Mouse (Mus musculus) telencephalon, adult 2 months (tissue): ENCODE measurements around the gene Sh3tc1.
A peak's percentile ranks its signal among the peaks of the same experiment; 100 is the strongest.

Source experiments
- DNase-seq: peaks from one replicate; pipeline ENCODE4 v3.0.0-alpha.2; 2011; ENCODE audit warnings: low read depth, low spot score

Sh3tc1 gene

DNA sequence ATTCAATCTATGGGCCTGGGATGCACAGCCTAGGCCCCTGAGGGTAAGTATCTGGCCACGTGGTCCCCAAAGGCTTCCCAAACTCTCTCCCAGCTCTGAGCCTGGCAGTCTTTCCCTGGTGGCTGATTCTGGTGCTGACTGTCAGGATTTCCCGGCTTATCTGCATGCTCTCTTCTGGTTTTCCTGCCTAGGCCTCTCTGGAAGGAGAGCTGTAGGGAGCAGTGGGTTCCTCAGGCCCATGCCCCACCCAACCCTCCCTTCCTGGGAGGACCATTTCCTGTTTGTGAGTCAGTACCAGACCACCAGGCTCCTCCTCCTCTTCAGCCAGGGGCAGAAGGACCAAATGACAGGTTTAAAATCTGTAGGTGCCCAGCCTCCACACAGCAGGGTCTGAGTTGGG, 17.1 kb downstream of the Sh3tc1 start:
- DNase-seq = no peak

DNA sequence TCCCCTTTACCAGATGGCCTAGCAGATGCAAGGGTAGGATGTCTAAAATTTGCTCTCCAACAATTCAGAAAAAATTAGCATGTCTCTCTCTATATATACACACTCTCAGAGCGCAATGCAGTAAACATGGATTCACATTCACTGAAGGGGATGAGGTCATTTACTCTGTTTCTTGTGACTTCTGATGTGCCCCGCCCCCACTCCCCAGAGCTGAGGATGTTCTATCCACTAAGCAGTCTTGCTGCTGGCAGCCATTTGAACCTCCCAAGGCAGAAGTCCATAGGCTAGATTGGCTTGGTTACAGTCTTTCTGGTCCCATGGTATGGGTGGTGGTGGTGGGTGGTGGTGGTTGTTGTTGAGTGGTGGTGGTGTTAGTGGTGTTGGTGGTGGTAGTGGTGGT, 17.9 kb downstream of the Sh3tc1 start:
- no peak for DNase-seq

DNA sequence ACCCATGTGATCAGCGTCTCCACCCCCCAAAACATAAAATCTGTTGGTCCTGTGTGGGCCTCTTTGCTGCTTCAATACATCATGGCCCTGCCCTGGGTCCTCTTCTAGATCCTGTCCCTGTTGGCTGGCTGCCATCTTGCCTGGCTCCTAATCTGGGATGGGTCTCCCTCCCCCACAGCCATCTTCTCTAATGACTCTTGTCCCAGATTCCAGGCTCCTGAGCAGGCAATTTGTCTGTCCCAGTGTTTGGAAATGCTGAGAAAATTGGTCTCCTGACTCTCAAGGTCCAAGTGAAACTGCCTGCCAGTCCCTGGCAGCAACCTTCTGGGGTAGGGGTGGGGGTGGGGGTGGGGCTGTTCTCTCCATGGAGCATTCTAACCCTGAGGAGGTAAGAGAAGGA, 19.9 kb downstream of the Sh3tc1 start:
- no peak for DNase-seq

DNA sequence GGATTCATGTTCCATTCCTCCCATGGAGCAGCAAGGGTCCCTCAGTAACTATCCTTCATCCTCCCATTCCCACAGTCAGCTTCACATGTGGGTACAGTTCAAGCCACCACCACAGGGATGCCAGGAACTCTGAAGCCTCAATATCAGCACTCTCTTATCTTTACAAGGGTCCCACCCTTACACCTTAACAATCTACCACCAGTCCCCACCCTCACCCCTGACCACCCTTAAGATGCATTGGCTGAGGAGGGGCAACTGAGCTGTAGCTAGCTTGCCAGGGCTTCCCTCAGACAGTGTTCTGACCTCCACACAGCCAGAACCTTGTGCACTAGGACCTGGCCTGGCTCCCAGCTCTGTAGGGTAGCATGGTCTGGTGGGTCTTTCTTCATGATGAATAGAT, 20.4 kb downstream of the Sh3tc1 start:
- no peak for DNase-seq

DNA sequence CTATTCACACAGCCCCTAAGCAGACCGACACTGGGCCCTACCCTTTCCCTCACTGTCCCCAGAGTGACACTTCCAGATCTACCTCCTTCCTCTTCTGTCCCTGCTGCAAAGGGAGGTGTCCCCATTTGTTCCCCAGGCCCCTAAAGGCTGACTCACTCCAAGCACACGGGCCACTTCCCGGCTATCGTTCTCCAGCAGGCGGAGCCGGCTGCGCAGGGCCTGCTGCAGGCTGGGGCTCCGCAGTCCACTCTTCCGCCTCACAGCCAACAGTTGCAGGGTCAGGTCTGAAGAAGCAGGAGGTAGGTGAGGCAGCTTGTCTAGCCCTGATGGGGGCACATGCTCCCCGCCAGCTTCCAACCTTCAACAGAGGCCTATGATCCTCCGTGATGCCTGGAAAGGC, 21.0 kb downstream of the Sh3tc1 start:
- no peak for DNase-seq

DNA sequence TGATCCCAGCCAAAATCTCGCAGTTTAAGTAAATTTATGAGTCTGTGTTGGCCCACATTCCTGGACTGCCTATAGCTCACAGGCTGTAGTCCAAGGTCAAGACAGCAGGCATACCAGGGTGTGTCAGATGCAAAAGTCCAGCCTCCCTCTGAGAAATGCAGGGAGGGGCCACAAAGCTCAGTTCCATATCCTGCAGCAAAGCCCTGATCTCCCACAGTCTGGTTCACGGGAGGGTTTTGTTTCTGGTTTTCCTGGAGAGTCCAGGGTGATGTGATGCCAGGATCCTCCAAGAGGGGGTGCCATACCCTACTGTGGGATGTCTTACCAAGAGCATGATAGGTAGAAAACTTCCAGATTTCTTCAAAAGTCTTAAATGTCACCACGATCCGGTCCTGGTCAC, 21.8 kb downstream of the Sh3tc1 start:
- DNase-seq = no peak

DNA sequence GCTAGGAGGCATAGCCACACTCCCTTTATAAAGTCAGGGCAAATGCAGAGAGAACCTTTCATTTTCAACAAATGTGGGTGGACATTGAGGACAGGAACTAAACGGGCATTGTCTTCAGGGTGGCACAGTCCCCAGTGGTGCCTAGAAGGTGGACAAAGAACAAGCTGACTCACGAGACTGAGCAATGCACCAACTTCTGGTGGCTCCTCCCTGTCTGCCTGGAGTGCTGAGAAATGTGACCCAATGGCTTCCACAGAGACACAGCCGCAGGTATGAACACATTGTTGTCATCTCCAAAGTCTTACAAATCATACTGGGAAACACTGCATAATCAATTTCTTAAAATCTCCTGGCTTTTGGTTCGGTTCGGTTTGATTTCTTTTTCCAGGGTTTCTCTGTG, 22.3 kb downstream of the Sh3tc1 start:
- no peak for DNase-seq

DNA sequence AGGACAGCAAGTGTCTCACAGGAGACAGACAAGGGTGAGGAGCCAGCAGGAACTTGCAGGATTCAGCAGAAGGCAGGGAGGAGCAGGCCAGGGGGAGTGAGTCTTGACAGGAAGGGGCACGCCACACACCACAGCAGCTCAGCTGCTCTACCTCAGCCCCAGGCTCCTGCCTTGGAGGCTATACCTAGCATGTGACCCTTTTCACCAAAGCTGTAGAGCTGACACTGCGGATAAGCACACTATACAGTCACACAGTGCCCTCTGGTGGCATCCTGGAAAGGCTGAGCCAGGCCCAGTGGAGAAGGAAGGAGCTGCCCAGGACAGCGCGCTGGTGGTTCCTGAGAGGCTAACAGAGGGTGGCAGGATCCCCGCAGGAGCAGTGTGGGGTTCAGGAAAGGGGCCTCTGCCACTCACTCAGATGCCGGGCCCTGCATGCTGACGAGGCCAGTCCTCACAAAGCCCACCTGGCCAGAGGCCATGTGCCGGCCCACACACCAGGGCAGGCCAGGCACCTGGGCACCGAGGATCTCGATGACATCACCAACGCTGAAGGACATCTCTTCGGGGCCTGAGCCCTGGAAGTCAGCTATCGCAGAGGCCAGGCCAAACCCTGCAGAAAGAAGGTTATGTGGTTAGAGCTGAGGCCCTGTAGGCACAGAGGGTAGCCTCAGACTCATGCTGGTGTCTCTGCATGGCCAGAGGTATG, 26.0 kb downstream of the Sh3tc1 start:
- peak; percentile 36 for DNase-seq

DNA sequence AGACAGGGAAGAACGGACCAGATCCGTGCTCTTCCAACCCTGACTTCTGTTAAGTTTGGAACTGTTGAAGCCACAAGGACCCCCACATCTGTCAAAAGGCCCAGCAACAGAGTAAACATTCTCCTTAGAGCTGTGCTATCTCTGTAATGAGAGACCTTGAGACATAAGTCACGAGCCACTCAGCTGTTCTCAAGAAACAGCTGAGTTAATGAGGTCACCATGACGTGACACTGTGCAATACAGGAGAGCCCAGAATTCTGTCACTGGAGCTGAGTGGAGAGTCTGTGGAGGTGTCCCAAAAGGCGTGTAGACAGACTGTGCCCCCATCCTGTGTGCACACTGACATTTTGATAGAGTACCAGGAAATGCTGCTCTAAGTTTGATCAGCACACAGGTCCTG, 27.3 kb downstream of the Sh3tc1 start:
- no peak for DNase-seq

DNA sequence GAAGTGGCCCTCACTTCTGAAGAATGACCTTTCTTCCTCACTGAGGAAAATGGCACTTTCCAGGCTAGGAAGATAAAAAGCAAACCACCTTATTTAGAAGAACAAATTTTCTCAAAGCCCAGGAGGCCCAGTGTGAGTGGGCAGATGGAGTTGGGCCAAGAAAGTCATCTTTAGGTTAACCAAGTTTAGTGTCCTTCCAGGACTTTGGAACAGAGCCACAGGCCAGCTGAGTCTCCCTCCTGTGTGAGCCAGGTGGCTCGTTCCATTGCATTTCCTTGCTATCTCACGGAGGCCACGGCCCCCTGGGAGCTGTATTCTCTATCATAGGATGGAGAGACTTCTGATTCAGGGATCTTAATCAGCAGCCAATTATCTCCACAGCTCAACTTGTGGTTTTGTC, 28.9 kb downstream of the Sh3tc1 start:
- DNase-seq = no peak

DNA sequence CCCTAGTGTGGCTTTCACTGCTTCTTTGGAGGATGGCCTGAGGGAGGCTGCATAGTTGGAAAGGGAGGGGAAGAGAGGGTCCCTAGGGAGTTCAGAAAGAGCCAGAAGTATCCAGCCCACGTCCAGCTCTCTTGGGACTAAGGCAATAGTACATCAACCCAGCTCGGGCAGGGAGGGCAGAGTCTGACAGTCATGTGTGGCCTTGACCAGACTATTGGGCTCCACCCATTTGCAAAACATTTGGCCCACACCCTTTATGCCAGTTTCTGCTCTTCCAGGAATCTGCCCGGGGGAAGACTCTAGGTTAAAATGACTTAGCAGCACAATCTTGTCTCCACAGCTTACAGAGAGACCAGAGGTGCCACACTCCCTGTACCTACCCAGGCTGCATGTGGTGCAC, 29.3 kb downstream of the Sh3tc1 start:
- no peak for DNase-seq

DNA sequence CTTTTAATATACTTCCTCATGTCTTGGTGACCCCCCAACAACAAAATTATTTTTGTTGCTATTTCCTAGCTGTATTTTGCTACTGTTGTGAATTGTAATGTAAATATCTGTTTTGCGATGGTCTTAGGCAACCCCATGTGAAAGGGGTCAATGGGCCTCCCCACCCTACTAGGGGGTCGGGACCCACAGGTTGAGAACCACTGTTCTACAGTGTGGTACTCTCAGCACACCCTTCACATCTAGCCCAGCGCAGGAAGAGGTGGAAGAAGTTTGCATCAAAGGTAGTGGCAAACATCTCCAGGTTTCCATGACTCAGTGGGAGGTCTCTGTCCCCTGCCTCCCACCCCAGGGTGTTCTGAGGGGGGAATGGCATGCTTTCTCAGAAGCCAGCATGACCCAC, 34.4 kb downstream of the Sh3tc1 start:
- DNase-seq = no peak

DNA sequence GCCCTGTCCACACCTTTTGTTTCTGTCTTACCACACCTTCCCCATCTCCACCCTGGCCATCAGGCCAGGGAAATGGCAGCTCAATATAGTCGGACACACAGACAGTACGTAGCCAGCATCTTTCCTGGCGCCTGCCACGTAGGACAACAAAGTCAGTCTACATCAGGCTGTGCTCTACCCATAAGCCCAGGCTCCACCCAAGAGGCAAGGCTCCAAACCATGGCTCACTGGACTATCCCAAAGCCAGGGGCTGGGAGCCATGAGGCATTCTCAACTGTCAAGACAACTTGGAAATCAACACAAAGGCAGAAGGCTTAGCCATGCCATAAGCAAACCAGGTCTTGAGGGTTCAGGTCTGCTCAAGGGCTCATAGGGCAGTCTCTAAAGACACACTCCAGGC, 36.0 kb downstream of the Sh3tc1 start:
- DNase-seq = no peak

DNA sequence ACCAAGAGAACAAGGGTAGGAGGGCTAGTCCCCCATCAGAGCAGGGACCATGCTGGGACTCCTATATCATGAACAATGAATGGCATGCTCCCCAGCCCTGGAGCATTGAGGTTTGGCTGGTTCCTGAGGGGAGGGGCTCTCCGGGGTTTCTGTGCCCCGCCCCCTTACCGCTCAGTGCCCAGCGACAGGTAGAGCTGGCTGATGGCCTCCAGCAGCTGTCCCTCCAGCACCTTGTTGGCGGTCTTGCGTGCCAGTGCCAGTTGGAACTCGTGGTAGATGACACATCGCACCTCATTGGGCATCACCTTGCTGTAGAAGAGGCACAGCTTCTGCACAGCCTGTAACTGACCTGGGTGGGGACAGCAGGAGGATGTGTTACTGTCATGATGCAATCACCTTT, 36.6 kb downstream of the Sh3tc1 start:
- DNase-seq = no peak

DNA sequence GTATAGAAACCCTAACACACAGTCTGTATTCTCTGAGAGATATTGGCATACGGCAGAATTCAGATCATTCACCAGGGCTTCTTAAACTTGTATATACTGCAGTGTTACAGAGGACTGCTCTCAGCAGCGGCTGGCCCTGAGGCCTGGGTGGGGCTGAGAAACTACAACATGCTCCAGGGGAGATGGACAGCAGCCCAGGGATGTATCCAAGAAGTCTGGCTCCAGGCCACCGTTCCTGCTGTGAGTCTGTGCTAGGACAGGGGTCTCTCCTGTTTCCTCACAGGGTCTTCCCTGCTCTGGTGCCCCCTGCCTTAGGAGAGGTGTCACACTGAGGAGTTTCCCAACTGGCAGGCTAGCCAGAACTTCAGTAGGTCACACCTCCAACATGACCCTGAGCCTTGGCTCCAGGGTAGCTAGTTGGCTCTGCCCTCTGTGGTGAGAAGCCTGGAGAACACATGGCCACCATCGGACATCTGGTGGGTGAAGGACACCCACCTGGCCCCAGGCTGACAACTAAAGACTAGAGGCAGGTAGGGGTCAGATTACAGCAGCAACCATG, 37.1 kb downstream of the Sh3tc1 start:
- DNase-seq = no peak

DNA sequence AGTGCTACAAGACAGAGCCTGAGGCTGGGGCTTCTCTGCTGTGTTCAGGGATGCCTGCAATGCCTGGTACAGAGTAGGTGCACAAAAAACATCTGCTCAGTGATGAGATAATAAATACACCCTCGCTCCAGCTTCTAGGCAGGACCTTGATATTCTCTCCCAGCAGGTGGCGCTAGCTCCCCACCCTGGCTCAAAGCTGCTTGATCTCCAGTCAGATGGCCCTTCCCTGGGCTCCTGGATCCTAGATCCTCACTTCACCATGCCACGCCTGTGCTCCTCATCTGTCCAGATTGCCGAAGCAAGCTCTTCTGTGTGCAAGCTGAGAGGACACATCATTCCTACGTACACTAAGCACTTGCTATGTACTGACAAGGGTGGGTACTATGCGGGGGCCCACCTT, 38.7 kb downstream of the Sh3tc1 start:
- no peak for DNase-seq

DNA sequence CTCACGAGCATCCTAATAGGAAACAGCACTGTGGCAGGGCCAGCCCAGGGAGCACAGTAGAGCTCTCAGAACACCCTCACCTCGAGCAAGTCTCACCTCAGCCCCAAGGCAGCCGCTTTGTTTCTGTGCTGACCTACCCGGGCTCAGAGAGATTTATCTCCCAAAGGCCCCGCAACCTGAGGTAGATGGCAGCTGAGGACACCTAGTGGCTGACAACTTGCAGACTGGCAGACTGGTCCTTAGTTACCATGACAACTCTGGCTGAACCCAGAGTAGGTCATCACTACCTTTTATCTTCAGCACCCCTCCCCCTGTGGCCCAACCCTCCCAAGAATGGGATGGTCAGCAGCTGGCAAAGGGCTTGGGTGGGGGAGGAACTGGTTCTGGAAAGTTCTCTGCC, 44.0 kb downstream of the Sh3tc1 start:
- no peak for DNase-seq

DNA sequence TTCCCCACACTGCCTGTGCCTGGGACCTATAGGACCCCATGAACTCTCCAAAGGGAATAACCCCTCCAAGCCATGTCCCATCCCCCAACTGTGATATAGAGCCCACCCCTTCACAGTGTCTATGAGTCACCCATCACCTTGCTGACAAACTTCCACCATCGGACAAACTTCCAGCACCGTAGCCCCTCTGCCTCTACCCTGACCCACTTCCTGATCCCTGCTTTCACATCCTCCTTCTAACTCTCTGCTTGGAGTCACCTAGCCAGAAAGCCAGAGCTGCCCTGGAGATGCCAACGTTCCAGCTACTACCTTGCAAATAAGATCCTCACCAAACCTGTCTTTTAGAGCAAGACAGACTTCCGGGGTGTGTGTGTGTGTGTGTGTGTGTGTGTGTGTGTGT, 46.1 kb downstream of the Sh3tc1 start:
- DNase-seq = no peak

DNA sequence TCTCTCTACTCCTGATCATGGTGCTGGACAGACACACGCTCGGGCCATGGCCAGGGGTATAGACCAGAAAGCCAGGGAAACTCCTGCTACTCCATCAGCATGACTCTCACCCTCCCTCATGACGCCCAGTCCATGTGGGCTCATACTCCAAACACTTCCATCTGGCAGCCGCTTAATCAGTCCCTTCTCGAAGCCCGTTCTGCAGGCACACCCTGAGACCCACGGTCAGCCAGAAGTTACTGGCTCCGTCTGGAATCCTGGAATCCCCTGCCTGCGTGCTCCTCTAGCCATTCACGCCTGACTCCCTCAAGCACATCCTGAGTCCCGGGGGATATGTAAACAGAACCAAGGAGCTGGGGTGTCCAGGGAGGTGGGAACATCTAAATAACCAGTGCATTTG, 48.5 kb downstream of the Sh3tc1 start:
- DNase-seq = no peak

DNA sequence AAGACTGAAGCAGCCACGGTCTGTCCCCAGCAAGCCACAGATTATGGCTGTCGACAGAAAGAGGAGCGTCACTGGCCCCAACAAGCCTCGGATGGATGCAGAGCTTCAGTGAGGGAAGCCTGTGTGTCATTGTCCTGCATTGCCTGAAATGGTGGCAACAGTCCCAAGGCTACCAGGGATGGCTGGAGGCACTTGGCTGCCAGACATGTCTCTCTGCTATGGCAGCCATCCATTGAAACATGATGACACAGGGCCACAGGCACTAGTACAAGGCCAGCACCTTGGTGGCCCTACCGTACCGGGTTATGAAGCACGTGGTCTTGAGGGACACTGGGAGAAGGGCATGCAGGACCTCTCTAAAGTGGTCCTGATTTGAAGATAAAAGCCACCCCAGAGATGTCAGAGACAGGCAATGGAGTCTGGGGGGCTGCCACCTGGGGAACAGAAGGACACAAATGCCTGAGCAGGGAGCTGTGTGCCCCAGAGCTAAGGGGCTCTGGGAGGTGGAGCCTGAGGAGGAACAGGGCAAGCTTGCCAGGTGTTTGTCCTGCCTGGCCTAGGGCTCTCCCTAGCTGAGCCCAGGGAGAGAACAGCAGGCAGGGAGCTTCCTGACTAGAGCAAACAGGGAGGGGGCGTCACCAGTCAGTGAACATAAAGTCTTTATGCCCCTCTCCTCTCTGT, 49.2 kb downstream of the Sh3tc1 start:
- no peak for DNase-seq

DNA sequence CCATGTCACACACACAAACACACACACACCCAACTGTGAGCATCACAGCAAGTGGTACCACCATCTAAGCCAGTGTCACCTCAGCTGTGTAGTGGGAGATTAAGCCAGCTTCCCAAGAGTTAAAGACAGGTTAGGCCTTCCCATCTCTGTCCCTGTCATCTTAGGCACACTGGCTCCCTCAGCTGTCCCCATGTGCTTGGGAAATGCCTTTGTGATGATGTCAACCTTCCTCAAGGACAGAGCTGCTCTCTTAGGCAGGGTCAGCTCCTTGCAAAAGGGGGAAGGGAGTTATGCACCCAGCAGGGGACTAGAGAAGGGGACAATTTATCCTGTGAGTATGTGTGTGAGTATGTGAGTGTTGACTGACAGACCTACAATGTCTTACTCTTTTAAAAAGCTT, 50.4 kb downstream of the Sh3tc1 start:
- DNase-seq = no peak

DNA sequence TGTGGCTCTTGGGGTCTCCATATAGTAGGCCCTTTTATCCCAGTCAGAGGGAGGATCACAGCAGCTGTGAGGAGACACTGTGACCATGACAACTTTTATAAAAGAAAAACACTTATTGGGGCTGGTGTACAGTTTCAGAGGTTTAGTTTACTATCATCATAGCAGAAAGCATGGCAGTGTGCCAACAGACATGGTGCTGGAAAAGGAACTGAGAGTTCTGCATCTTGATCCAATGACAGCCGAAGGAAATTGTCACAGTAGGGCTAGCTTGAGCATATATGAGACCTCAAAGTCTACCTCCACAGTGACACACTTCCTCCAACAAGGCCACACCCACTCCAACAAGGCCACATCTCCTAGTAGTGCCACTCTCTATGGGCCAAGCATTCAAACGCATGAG, 50.9 kb downstream of the Sh3tc1 start:
- no peak for DNase-seq

DNA sequence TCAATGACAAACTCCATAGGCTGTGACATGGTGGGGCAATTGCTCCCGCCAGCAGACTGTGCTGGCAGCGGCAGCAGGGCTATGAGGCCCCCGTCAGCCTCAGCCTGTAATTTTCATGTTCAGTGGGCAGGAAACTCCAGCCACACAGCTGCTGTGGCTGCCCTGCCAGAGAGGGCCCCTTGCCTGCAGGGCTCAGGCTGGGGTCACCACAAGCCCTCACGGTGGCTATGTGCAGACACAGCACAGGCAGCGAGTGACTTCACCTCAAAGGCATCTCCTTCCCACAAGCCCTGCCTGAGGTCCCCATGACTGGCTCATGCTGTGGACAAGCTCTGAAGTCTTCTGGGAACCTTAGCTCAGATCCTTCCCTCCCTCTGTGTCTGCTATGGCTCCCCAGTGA, 52.7 kb downstream of the Sh3tc1 start:
- no peak for DNase-seq
